Mouse (Mus musculus): ENCODE data around the gene Crlf2.

Crlf2 gene

DNA sequence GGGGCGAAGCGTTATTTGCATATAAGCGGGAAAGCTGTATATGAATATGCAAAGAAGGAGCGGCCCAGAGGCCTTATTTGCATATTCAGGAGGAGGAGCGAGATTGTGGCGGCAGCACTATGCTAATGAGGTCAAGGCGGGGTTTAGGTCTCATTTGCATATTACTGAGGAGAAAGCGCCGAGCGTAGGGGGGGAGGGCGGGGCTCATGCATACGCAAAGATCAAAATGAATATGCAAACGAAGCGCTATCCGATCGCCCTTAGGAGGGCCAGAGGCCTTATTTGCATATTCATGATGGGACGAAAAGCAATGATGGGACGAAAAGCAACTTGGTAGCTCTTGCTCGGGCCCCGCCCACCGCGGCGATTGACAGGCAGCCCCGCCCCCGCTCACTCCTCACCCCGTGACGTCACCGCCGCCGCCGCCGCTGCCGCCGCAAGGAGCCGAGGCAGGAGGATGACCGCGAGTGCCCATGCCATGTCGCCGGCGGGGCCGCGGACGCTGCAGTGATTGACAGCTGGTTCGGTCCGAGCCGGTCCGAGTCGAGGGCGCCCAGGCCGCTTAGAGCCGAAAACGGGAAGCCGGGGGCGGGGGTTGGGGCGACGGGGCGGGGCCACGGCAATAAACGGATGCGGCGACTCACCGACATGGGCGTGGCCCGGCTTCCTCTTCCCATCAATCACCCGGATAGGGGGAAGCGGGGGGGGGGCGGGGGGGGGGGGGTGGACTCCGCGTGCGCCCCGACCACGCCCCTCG lies at the start of gene Crlf2:
TSS of gene Crlf2 (minus strand) at position 590 of the 757 bp plus-strand sequence.
- peak; percentile 93 to 94 for DNase-seq (ENCODE audit: low spot score in 2 of 2)

DNA sequence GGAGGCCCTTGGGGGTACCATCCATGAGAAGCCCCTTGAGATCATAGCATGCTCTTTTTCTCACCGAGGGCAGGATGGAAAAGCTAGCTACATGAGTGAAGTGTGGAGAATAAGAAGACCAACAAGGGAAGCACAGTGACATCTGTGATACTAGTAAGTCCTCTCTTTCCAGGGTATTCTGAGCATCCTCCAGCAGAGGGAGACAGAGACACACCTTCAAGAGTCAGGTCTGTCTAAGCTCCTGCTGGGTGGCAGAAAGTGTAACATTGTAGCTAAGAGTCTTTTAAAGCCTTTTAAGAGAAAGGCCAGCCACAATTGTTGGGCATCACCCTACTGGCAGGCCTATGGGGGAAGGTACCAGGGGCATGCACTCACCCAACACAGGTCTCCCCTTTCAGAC lies 43.8 kb upstream of the Crlf2 start:
- peak in 1 of 2 experiments; percentile 31 for DNase-seq (ENCODE audit: low spot score in 2 of 2)

GRCm38 (mm10) chr5:109601080-109601479 lies 42.3 kb upstream of the Crlf2 start:
- peak in 1 of 2 experiments; percentile 3 for DNase-seq (ENCODE audit: low spot score in 2 of 2)

DNA sequence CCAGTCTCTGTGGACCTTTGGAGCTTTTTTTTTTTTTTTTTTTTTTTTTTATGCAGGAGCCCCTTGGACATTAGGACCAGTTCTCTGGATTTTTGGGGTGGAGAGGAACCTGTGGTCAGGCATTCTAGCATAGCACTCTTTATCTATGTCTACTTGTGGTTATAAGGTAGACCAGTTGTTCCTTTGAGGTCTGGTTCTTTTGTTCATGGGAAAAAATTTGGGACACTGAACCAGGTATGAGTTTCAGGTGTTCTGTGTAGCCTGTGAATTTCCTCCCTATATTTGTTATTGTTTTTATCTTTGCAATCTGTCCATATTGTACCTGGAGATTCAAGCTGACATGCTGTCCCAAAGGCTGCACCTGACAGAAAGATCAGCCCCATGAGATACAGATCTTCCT lies 40.1 kb upstream of the Crlf2 start:
- no peak for DNase-seq (ENCODE audit: low spot score in 2 of 2)

GRCm38 (mm10) chr5:109596647-109597046 lies 37.9 kb upstream of the Crlf2 start:
- no peak for DNase-seq (ENCODE audit: low spot score in 2 of 2)

- no peak for DNase-seq (ENCODE audit: low spot score in 2 of 2)
Measured at GRCm38 (mm10) chr5:109562829-109563228, 4.0 kb upstream of the Crlf2 start.

DNA sequence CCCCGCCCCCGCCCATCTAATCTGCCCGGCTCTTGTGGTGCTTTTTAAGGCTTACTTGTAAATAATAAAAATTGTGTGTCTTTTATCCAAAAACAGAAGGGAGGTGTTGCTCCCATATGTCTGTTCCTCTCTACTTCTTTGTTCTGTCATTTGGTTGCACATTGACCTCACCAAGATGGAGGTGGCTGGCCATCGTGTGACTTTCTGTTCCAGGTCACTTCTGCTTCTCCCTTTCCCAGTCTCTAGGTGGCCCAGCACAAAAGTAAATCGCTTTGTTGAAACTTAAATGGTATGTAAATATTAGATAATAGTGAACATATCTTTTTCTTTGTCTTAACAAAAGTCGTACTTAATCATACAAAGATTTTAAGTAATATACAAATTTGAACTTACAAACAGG lies 398 bp upstream of the Crlf2 start:
- DNase-seq (ENCODE audit: low spot score in 2 of 2) = peak; percentile 25 to 27

DNA sequence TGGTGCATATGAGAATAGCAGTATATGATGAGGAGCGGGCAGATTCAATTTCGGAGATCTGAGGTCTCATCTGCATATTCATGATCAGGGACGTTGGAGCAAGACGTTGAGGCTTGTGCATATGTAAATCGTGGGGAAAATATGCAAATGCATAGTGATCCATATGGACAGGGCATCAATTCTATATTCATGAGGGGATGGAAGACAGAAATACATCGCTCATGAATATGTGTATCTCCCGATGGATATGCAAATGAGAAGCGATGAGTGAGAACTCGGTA lies 730 bp downstream of the Crlf2 start:
- DNase-seq (ENCODE audit: low spot score in 2 of 2) = no peak

DNA sequence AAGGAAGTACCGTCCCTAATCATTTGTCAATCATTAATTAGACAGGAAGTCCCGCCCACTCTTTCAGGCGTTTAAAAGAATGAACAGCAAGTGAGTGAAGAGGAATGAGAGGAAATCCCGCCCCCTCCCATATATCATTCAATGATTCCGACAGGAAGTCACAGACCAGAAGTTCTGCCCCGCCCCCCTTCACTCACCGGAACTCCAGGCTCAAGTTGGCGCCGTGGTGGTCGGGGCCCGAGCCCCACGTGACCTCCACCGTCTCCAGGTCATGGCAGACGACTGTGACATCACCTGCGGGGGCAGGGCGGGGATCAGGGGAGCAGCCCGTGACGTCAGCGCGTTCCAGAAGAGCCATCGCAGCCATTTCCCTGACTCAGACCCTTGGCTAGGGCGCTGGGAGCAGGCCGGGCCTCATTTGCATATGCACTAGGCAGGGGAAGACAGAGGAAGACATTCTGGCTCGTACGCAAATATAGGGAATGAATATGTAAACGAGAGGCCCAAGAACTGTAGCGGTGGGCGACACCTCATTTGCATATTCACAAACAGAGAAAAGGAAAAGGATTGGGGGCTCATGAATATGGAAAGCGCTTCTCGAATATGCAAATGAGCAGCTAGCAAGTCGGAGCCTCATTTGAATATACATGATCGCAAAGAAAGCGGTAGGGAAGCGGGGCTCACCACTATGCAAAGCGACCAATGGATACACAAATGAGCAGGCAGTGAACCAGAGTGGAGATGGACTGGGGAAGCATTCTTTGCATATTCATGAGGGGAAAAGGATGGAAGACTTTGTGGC lies 1.3 kb downstream of the Crlf2 start:
- DNase-seq (ENCODE audit: low spot score in 2 of 2) = peak; percentile 98

GRCm38 (mm10) chr5:109556591-109557320 lies 2.0 kb downstream of the Crlf2 start:
- peak in 1 of 2 experiments; percentile 96 for DNase-seq (ENCODE audit: low spot score in 2 of 2)

- peak; percentile 49 to 52 for DNase-seq (ENCODE audit: low spot score in 2 of 2)
Measured at GRCm38 (mm10) chr5:109555676-109556571, 2.9 kb downstream of the Crlf2 start.

GRCm38 (mm10) chr5:109555236-109555675 lies 3.5 kb downstream of the Crlf2 start:
- peak in 1 of 2 experiments; percentile 23 for DNase-seq (ENCODE audit: low spot score in 2 of 2)

DNA sequence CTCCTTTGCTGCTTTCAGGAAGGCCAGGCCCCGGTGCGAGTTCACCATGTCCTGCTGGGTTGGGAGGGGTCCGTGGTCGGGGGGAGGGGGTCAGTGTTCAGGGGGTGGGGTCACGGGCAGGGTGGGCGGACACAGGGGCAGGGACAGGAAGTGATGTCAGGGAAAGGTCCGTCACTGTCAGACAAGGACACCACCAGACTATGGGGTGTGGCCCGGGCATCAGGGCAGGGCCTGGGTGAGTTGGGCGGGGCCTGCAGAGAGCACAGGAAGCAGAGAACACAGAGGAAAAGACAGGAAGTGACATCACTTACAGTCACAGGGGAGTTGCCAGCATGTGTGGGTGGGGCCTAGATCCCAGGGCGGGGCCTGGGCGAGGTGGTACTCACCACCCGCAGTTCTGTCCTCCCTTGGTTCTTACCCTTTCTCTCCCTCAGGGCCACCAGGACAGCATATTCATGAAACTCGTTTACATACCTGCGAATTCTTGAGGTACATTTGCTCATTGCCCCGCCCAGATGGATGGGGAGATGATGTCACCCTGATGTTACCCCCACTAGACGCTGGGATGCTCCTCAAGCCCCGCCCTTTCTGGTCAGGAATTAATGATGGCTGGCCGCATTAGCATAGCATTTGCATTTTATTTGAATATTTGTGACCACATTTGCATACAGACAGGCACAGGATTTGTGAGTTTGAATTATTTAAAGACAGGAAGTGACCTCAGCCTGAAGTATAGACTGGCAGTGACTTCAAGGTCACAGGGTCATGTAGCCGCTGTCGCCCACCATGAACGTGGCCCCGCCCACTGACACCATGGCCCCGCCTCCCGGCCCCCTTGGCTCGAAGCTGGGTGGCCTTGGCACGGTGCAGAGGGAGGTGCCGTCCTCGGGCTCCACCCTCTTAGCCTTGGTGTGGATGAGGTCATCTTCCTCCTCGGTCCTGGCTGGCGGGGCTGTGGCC lies 4.4 kb downstream of the Crlf2 start:
- peak; percentile 10 to 13 for DNase-seq (ENCODE audit: low spot score in 2 of 2)

DNA sequence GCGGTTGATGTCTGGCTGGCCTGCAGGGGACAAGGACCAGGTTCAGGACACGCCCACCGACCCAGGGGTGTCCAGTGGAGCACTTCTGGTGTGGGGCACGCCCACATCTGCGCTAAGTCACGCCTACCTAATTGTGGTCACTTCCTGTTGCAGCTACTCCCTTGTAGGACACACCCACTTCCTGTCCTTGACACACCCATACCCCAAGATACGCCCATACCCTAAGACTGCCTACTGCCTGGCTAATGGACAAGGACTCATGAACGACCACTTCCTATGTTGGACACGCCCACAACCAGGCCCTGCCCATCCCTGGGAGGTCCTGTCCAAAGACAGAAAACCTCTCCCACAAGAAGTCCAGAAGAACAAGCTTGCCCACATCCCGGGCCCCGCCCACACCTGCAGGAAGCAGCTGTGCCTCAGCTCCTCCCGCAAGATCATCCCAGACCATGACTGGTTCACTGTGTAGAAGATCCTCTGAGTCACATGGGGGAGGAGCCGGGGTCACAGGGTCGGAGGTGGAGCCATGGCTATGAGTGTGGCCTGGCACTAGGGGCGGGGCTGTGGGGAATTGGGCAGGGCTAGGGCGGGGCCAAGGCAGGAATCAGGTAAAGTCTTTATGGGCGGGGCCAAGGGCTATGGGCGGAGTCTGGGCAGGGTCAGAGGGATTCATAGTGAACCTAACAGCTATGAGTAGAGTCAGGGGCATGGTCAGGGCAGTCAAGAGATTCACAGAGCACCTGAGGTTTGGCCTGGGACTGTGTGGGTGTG lies 5.4 kb downstream of the Crlf2 start:
- DNase-seq (ENCODE audit: low spot score in 2 of 2) = peak in 1 of 2 experiments; percentile 19

GRCm38 (mm10) chr5:109552541-109552940 lies 6.3 kb downstream of the Crlf2 start:
- DNase-seq (ENCODE audit: low spot score in 2 of 2) = no peak

DNA sequence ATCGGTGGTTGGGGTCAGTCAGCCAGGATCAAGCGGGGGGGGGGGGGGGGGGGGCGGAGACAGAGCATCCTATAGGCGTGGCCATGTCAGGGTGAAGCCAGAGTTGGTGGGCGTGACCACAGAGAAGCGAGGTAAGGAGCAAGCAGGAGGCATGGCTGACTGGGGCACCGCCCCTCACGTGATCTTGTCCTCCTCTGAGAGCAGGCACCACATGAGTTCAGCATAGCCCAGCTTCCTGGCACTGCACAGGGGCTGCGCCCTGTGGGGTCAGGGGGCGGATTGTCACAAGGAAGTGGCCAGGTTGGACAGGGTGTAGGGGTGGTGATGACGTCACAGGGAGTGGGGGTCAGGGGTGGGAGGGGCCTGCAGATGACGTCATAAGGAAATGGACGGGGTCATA lies 6.7 kb downstream of the Crlf2 start:
- DNase-seq (ENCODE audit: low spot score in 2 of 2) = no peak

DNA sequence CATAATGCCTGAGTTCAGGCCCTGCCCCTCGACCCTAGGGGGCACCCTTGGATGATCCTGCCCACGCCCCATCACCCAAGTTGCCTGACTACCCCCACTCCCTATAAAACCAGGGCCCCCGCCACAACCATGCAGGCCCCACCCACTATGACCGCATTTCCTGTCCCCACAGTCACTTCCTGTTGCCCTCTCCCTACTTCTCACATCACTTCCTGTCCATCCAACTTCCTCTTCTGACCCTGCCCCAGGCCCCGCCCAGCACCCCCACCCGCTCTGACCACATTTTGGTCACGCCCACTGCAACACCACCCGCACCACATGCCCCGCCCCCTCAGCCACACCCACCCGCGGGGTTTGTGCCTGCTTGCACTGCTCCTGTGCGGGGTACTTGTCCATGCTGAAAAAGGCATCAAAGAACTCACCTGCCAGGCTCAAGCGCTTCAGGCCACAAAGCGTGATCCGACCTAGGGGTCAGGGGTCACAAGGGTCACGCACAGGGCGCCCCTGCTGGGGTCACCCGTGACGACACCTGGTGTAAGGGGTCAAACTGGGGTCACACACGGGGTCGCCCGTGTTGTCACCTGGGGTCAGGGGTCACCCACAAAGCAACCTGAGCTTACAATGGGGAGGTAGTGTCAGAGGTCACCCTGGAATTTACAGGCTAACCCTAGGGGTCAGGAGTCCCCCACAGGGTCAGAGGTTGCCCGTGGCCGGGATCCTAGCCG lies 7.6 kb downstream of the Crlf2 start:
- no peak for DNase-seq (ENCODE audit: low spot score in 2 of 2)

DNA sequence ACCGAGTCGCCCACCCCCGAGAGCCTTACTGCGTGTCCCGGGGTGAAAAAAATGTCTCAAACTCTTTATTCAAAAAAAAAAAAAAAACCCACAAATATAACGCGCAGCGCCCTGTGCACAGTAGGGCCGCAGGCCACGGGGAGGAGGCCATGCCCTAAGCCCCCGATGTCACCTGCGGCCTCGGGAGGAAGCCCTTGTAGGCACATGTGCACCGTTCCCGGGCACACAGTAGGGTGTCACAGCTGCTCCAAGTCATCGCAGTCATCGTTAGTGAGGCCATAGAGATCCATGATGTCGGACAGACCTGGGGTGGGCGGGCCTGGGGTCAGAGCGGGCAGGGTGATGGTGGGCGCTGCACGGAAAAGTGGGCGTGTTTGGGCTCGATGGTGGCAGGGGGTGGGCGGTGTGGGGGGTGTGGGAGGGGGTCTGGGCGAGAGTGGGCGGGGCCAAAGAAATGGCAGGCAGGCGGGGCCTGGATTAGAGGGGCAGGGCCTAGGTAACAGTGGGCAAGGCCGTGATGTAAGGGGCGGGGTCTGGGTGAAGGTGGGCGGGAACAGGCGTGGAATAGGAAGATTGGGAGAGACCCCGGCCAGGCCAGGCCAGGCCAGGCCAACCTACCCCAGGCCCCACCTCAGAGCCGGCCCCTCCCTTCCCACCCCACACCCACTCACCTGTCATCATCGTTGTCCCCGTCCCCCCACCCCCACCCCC lies 8.4 kb downstream of the Crlf2 start:
- no peak for DNase-seq (ENCODE audit: low spot score in 2 of 2)
